25 mouse cellular contexts compared by ENCODE assay signal in the genomic region with DNA sequence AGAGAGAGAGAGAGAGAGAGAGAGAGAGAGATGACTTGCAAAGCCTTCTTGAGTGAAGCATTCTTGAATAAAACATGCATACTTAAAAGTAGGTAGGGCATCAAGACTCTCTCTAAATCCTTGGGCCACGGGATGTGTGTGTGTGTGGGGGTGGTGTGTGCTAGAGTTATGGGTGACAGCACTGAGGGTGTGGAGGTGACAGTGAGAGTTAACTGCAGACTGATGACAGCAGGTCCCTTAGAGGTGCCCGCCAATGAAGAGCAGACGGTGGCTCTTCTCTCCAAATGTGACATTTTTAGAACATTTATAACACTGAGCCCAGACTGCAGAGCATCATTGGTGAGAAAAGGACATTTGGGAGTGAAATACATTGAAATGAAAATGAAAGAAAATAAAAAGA.
A peak's percentile ranks its signal among the peaks of the same experiment; 100 is the strongest.
DNase-seq lines count a peak whose midpoint lies in the region; ATAC-seq and TF ChIP-seq lines count a peak whose summit lies in the region.
"Had no signal": no experiment of that assay in that cellular context is flagged by ENCODE, and none has a peak within 500 bp of the region (broad histone marks: within the 10 kb centered on the region; RNA-seq: fewer than 3 reads in every experiment).

No protein-coding gene starts in this region.

- 60% methylated on average over 3 of the region's 3 CpGs for WGBS in forebrain, postnatal 0 days
- WGBS in forebrain, embryonic 12.5 days = 85% methylated on average over 3 of the region's 3 CpGs

- no peak overlapping the region for H3K4me2 ChIP-seq in forebrain, postnatal 0 days (ENCODE audit: low read depth)
- no peak overlapping the region for H3K4me2 ChIP-seq in forebrain, embryonic 12.5 days
- H3K4me2 ChIP-seq: heart, embryonic 13.5 days; hindbrain, embryonic 14.5 days; limb, embryonic 13.5 days; liver, embryonic 12.5 days; midbrain, embryonic 11.5 days had no signal

- H3K4me3 ChIP-seq in forebrain, postnatal 0 days (ENCODE audit: low read depth, low read length) = no peak overlapping the region
- H3K4me3 ChIP-seq in forebrain, embryonic 12.5 days (replicated peaks) = no peak overlapping the region
- H3K4me3 ChIP-seq: embryonic facial prominence, embryonic 10.5 days; heart, embryonic 13.5 days; limb, embryonic 13.5 days; liver, embryonic 12.5 days had no signal

- H3K9me3 ChIP-seq in forebrain, postnatal 0 days (ENCODE audit: low read length) = no peaks in the 10 kb centered on the region
- no peaks in the 10 kb centered on the region for H3K9me3 ChIP-seq in forebrain, embryonic 12.5 days
- H3K9me3 ChIP-seq: embryonic facial prominence, embryonic 10.5 days; heart, embryonic 13.5 days; limb, embryonic 13.5 days; liver, embryonic 12.5 days had no signal

- no peak overlapping the region for H3K9ac ChIP-seq in forebrain, postnatal 0 days
- no peak overlapping the region for H3K9ac ChIP-seq in forebrain, embryonic 12.5 days
- H3K9ac ChIP-seq: heart, embryonic 13.5 days; hindbrain, embryonic 14.5 days; limb, embryonic 13.5 days; liver, embryonic 12.5 days had no signal

- H3K36me3 ChIP-seq in forebrain, postnatal 0 days (ENCODE audit: insufficient read depth) = no peaks in the 10 kb centered on the region
- H3K36me3 ChIP-seq in forebrain, embryonic 12.5 days (replicated peaks) = no peaks in the 10 kb centered on the region
- H3K36me3 ChIP-seq: embryonic facial prominence, embryonic 10.5 days; heart, embryonic 13.5 days; limb, embryonic 13.5 days; liver, embryonic 12.5 days had no signal

- ATAC-seq in forebrain, postnatal 0 days = peak; percentile 63
- ATAC-seq in forebrain, embryonic 12.5 days (ENCODE audit: low FRiP score) = no peak
- ATAC-seq in CD4-positive, CD25-positive, alpha-beta regulatory T cell, adult 4 months = no peak
- ATAC-seq: forebrain, embryonic 16.5 days; inflammation-experienced regulatory T-cells, adult 6 months; liver, embryonic 12.5 days; Patski had no signal

- peak; percentile 46 for DNase-seq in forebrain, postnatal 0 days
- DNase-seq in right cerebral cortex, adult 18-20 months = peak; percentile 9
- DNase-seq in right cerebral cortex, postnatal 25 days = no peak
- DNase-seq in cerebellum, postnatal 14 days = peak; percentile 38 to 54
- peak; percentile 50 for DNase-seq in telencephalon, adult 2 months (ENCODE audit: low read depth, low spot score)
- no peak for DNase-seq in urinary bladder, adult 18-20 months (ENCODE audit: low spot score in 2 of 2)
- DNase-seq: adrenal gland, postnatal 36 days; heart, adult 18-20 months; heart, postnatal 36 days; kidney, adult 8-10 months; kidney, postnatal 10 days; lung, adult 2 months; lung, postnatal 14 days had no signal

- no peak overlapping the region for H3K27ac ChIP-seq in forebrain, postnatal 0 days (ENCODE audit: low read depth, low read length)
- no peak overlapping the region for H3K27ac ChIP-seq in forebrain, embryonic 12.5 days
- H3K27ac ChIP-seq: embryonic facial prominence, embryonic 10.5 days; heart, embryonic 13.5 days; hindbrain, embryonic 14.5 days; limb, embryonic 13.5 days; liver, embryonic 12.5 days; stomach, postnatal 0 days had no signal

- H3K4me1 ChIP-seq in forebrain, postnatal 0 days (ENCODE audit: insufficient read depth) = 0 out of 2 replicates have a peak, but pooled peaks cover 8% of the 10 kb centered on the region
- H3K4me1 ChIP-seq in forebrain, embryonic 12.5 days = no peaks in the 10 kb centered on the region
- H3K4me1 ChIP-seq: limb, embryonic 13.5 days; liver, embryonic 12.5 days had no signal

- TF ChIP-seq CTCF in forebrain, postnatal 0 days (IDR thresholded peaks at IDR 0.05; ENCODE audit: low read depth) = no peak

- no peaks in the 10 kb centered on the region for H3K27me3 ChIP-seq in forebrain, postnatal 0 days (ENCODE audit: insufficient read depth, low read length)
- H3K27me3 ChIP-seq in forebrain, embryonic 12.5 days = 0 out of 2 replicates have a peak, but pooled peaks cover 1% of the 10 kb centered on the region
- H3K27me3 ChIP-seq: heart, embryonic 13.5 days; limb, embryonic 13.5 days; liver, embryonic 12.5 days had no signal

Comparison
In these comparisons a context has a peak if more than half of its experiments do, and no peak if none do; other contexts are left out.
1. DNase-seq: peak in forebrain, postnatal 0 days (single experiment), right cerebral cortex, adult 18-20 months (single experiment), cerebellum, postnatal 14 days (2 of 2) and telencephalon, adult 2 months (single experiment); none in right cerebral cortex, postnatal 25 days (single experiment) and urinary bladder, adult 18-20 months (0 of 2).